Mouse (Mus musculus): ENCODE measurements at regions not wholly inside any gene's neighbourhood (a gene's known extent, or its start where the extent isn't known, plus 50 kb on each side); places are given as distances from the start of the nearest gene placed in this dataset.

DNA sequence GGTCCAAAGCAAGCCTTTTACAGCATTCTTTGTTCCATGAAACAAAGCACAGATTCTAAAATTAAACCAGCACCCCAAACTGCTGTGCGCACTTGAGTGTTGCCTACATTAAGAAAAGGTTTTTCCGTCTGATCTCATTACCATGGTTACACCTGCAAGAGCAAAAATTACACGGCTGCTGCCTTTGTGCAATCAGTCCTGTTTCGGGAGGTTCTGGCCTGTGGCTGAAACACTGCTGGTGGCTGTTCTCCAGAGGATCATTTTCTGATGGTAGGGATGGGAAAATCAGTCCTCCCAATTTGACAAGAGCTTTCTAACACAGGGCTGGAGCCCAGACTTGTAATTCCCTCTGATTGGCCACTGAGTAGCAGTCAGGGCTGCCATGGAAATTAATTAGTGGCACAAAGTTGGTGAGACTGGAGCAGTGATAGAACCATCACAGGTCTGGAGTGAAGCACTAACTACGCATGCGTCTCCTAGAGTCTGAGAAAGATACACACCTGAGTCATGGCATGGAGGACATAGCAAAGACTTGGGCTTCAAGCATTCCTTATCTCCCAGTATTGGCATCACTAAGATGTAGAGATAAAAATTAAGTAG lies 114.8 kb upstream of the Fam49a start:
- DNase-seq (ENCODE audit: low spot score) = no peak

DNA sequence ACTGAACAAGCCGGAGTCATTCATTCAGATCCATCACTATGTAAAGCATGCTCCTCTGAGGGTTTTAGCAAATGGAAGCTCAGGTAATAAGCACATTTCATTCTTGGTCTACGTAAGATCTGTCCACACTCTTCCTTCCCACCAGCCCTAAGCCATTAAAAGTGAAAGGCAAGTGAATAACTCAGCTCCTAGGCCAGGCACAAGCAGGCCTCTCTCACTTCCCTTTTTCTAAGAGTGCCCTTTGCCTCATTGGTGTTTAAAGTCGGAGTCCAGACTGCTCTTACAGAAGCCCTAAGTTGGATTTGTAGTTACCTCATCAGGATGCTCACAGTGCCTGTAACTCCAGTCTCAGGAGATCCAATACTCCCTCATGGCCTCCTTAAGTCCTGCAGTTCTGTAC lies 114.1 kb upstream of the Fam49a start:
- DNase-seq (ENCODE audit: low spot score) = no peak

DNA sequence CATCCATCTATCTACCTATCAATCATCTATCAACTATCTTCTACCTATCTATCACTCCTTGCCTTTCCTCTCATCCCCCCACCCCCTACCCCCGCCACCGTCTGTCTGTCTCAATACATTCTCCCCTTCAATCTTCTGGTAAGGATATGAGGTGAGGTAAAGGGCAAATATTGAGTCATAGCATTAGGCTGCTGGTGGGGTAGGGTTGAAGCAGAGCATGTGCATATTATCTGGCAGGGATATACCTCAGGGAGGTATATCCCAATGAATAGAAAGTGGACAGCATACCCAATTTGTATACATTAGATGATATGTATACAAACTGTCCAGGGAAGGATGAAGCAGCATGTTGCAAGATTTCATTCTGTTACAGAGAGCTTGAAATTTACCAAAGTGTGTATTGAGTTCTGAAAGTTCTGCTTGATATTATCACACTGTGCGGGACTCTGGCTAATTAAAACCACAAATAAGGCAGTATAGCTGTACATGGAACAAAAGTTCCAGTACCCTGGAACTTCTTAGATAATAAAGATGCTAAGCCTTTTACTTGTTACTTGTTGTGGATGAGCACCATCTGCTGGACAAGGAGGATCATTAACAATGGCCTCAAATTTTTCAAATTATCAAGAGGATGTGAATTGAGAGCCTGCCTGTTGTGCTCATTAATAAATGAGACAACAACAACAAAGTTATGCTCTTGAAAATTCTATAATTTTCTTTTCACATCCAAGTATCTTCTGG lies 113.1 kb upstream of the Fam49a start:
- peak; percentile 72 for DNase-seq (ENCODE audit: low spot score)

- no peak for DNase-seq (ENCODE audit: low spot score)
Observed at GRCm38 (mm10) chr12:12164411-12164810, 97.5 kb upstream of the Fam49a start.

GRCm38 (mm10) chr12:12170581-12170980 lies 91.4 kb upstream of the Fam49a start:
- no peak for DNase-seq (ENCODE audit: low spot score)

- no peak for DNase-seq (ENCODE audit: low spot score)
Observed at GRCm38 (mm10) chr12:12172087-12172823, 89.7 kb upstream of the Fam49a start.

GRCm38 (mm10) chr12:12176331-12177263 lies 85.3 kb upstream of the Fam49a start:
- peak; percentile 94 for DNase-seq (ENCODE audit: low spot score)

- no peak for DNase-seq (ENCODE audit: low spot score)
Observed at GRCm38 (mm10) chr12:12177264-12178043, 84.5 kb upstream of the Fam49a start.

DNA sequence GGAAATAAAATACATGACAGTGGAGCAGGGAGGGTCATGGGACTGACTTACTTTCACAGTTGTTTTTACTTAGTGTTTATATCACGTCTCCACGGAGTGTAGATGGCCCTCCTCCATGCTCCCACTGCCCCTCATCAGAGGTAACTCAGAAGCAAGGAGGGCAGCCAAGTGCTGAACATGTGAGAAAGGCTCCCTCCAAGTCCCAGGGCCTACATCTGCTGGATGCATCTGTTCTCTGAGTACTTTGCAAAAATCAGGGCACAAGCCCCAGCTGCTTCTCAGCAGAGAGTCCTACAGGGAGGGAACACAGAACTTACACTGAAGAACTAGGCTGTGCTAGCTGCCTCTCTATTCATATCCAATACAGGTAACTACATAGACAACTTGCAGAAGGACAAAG lies 83.5 kb upstream of the Fam49a start:
- peak; percentile 4 for DNase-seq (ENCODE audit: low spot score)

DNA sequence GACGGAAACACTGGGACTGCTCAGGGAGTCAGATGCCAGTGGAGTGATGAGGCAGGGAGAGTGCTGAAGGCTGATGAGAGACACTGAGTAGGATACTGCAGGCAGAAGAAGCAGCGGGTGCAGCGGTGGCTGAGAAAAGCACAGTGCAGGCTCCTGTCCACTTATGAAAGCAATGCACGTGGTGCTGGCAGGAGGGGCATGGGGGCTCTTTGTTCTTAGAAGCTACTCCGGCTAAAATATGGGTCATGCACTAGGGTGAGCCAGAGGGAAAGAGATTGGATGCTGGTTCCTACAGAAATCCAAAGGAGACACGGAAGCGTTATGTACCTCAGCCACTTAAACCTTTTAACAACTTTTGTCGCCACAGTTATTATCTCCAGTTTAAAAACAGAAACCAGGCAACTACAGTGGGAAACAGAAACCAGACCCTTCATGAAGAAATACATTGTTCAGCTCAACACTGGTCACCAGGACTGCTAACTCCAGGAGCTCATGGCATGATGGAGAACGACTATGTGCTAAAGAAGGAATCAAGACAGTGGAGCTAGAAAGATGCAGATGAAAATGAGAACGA lies 82.6 kb upstream of the Fam49a start:
- DNase-seq (ENCODE audit: low spot score) = peak; percentile 67

GRCm38 (mm10) chr12:12180986-12181385 lies 81.0 kb upstream of the Fam49a start:
- no peak for DNase-seq (ENCODE audit: low spot score)

- DNase-seq (ENCODE audit: low spot score) = no peak
Observed at GRCm38 (mm10) chr12:12181686-12182085, 80.3 kb upstream of the Fam49a start.

- no peak for DNase-seq (ENCODE audit: low spot score)
Observed at GRCm38 (mm10) chr12:12186353-12186752, 75.6 kb upstream of the Fam49a start.

GRCm38 (mm10) chr12:12195066-12195465 lies 66.9 kb upstream of the Fam49a start:
- no peak for DNase-seq (ENCODE audit: low spot score)

DNA sequence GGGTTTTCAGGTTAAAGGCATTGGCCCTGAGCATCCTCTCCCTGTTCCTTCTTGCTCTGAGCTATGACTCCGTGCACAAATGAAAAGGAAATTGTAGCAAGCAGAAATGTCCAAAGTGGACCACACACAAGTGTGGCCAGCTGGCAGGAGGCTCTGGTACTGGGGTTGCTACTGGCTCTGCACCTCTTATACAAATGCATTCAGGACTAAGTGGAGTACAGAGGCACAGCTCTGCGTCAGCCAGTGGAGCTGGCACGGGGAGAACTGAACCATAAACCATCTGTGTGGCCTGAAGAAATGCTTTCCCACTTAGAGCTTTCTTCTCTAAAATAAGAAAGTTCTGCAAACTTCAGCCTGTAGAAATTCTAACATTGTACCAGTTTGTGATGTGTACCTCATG lies 65.3 kb upstream of the Fam49a start:
- DNase-seq (ENCODE audit: low spot score) = no peak

- DNase-seq (ENCODE audit: low spot score) = no peak
Observed at GRCm38 (mm10) chr12:12208216-12208615, 53.7 kb upstream of the Fam49a start.
